Mouse (Mus musculus): ENCODE results near the gene Psd. TPM values are rescaled to one million over a fixed set of nuclear protein-coding genes. Genes with fewer than 3 reads are reported as not detected.
A peak's percentile ranks its signal among the peaks of the same experiment; 100 is the strongest.

Psd gene
- polyA plus RNA-seq, 1 experiment = 1.6 TPM

DNA sequence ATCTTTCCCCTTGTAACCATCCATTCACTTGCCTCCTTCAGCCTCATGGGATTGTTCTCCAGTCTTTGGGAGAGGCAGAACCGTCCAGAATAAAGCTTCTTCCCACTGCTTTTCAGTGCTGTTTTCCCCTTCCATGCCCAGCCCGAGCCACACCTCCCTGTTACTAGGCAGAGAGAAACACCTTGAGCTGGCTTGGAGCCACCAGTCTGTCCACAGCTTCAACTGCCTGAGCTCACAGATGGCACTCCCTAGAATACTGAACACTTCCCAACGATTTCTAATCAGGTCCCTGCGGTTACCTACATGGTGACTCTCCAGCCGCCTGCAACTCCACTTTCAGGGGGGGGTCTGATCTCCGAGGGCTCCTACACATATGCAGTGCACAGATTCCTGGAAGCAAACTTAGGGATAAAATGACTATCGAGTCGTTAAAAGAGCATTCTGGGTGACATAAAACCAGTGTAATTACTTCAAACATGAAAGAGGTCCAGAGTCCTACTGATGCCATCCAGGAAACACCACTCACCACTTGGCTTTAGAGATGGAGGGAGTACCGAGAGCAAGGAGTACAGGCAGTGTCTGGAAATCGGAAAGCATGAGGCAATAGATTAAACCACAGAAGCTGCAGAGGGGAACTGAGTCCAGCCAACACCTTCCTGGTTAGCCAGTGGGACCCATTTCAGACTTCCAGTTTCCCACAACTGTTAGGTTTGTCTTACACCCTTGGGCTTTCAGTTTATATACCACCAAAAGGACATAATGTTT lies 23.4 kb upstream of the Psd start, which contains the start of gene 2310034G01Rik:
Gene 2310034G01Rik (minus strand): TSS at position 135 of the 765 bp plus-strand sequence.
- 82% methylated on average over 10 of the region's 10 CpGs for WGBS
- no peak within 1 kb of the TSS for H3K27ac ChIP-seq (ENCODE audit: control insufficient read depth, insufficient read depth, low read length)
- no peak for DNase-seq
- peak within 1 kb of the TSS; percentile 57 for H3K4me3 ChIP-seq (ENCODE audit: control insufficient read depth, insufficient read depth, low read length)
- no peaks in the 10 kb centered on the region for H3K36me3 ChIP-seq (ENCODE audit: control insufficient read depth, insufficient read depth, low read length)
- H3K27me3 ChIP-seq (ENCODE audit: control insufficient read depth, insufficient read depth, low read length) = peaks cover 2% of the 10 kb centered on the region; the same call in 1 of the 2 replicates
- no peak for TF ChIP-seq POLR2A (IDR thresholded peaks at IDR 0.05; ENCODE audit: control insufficient read depth, extremely low read depth, insufficient read depth, low read length, poor library complexity)
- no peak for TF ChIP-seq CTCF (IDR thresholded peaks at IDR 0.05; ENCODE audit: borderline replicate concordance, control insufficient read depth, extremely low read depth, insufficient read depth, low read length, poor library complexity)
- H3K4me1 ChIP-seq (replicated peaks; ENCODE audit: control insufficient read depth, insufficient read depth, low read length) = peaks cover 9% of the 10 kb centered on the region

DNA sequence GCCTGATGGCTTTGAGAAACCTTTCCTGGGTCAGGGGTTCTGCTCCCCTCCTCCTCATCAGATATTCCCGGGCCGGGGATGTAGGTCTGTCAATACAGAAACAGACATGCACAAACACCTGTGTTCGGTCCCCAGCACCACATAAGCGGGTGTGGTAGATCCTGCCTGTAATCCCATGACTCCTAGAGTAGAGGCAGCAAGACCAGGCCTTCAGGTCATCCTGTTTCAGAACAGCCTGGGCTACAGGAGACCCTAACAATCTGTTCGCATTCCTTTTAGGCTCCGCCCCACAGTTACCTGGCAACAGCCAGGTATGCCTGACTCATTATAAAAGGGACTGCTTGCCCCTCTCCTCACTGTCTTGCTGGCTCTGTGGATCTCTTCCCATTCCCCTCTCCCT lies 22.6 kb upstream of the Psd start:
- H3K4me3 ChIP-seq (ENCODE audit: control insufficient read depth, insufficient read depth, low read length) = no peak overlapping the region
- no peak for TF ChIP-seq CTCF (IDR thresholded peaks at IDR 0.05; ENCODE audit: borderline replicate concordance, control insufficient read depth, extremely low read depth, insufficient read depth, low read length, poor library complexity)
- no peak for TF ChIP-seq POLR2A (IDR thresholded peaks at IDR 0.05; ENCODE audit: control insufficient read depth, extremely low read depth, insufficient read depth, low read length, poor library complexity)
- H3K27ac ChIP-seq (ENCODE audit: control insufficient read depth, insufficient read depth, low read length) = no peak overlapping the region
- DNase-seq = no peak
- no peaks in the 10 kb centered on the region for H3K36me3 ChIP-seq (ENCODE audit: control insufficient read depth, insufficient read depth, low read length)
- WGBS = 53% methylated on average over 6 of the region's 6 CpGs
- H3K4me1 ChIP-seq (replicated peaks; ENCODE audit: control insufficient read depth, insufficient read depth, low read length) = peaks cover 9% of the 10 kb centered on the region
- H3K27me3 ChIP-seq (ENCODE audit: control insufficient read depth, insufficient read depth, low read length) = peaks cover 2% of the 10 kb centered on the region; the same call in 1 of the 2 replicates

- TF ChIP-seq POLR2A (IDR thresholded peaks at IDR 0.05; ENCODE audit: control insufficient read depth, extremely low read depth, insufficient read depth, low read length, poor library complexity) (no peak), CTCF (IDR thresholded peaks at IDR 0.05; ENCODE audit: borderline replicate concordance, control insufficient read depth, extremely low read depth, insufficient read depth, low read length, poor library complexity) (no peak)
- DNase-seq = no peak
- H3K4me3 ChIP-seq (ENCODE audit: control insufficient read depth, insufficient read depth, low read length) = peak overlapping the region; percentile 57
- H3K36me3 ChIP-seq (ENCODE audit: control insufficient read depth, insufficient read depth, low read length) = no peaks in the 10 kb centered on the region
- H3K27me3 ChIP-seq (ENCODE audit: control insufficient read depth, insufficient read depth, low read length) = peaks cover 2% of the 10 kb centered on the region; the same call in 1 of the 2 replicates
- no peak overlapping the region for H3K27ac ChIP-seq (ENCODE audit: control insufficient read depth, insufficient read depth, low read length)
- 1% methylated on average over 77 of the region's 78 CpGs for WGBS
- H3K4me1 ChIP-seq (replicated peaks; ENCODE audit: control insufficient read depth, insufficient read depth, low read length) = peaks cover 9% of the 10 kb centered on the region
These were observed 22.0 kb upstream of the Psd start for GRCm38 (mm10) chr19:46348761-46349458.

- Histone ChIP-seq H3K4me1 (replicated peaks; ENCODE audit: control insufficient read depth, insufficient read depth, low read length) (peaks cover 9% of the 10 kb centered on the region), H3K36me3 (ENCODE audit: control insufficient read depth, insufficient read depth, low read length) (no peaks in the 10 kb centered on the region), H3K4me3 (ENCODE audit: control insufficient read depth, insufficient read depth, low read length) (peak overlapping the region; percentile 57), H3K27ac (ENCODE audit: control insufficient read depth, insufficient read depth, low read length) (no peak overlapping the region), H3K27me3 (ENCODE audit: control insufficient read depth, insufficient read depth, low read length) (peaks cover 2% of the 10 kb centered on the region; the same call in 1 of the 2 replicates)
- 45% methylated on average over 14 of the region's 14 CpGs for WGBS
- DNase-seq = no peak
- TF ChIP-seq POLR2A (IDR thresholded peaks at IDR 0.05; ENCODE audit: control insufficient read depth, extremely low read depth, insufficient read depth, low read length, poor library complexity) (no peak), CTCF (IDR thresholded peaks at IDR 0.05; ENCODE audit: borderline replicate concordance, control insufficient read depth, extremely low read depth, insufficient read depth, low read length, poor library complexity) (no peak)
These were observed 21.1 kb upstream of the Psd start for GRCm38 (mm10) chr19:46347936-46348668.

DNA sequence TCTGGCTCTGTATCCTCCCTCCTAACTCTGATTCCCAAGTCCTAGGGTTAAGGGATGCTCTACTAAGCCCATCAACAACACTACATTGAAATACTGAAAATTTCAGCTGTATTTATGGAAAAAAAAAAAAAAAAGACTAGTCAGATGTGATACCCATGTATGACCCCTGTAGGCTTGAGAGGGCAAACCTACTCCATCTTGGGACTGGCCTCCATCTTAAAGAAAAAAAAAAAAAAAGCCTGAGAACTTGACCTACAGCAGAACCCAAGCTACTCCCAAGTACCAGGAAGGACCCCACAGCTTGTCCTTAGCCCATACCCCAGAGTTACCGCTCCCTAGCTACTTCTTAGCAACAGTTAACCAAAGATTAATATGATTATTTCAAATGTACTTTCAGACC lies 20.2 kb upstream of the Psd start:
- no peak for TF ChIP-seq CTCF (IDR thresholded peaks at IDR 0.05; ENCODE audit: borderline replicate concordance, control insufficient read depth, extremely low read depth, insufficient read depth, low read length, poor library complexity)
- TF ChIP-seq POLR2A (IDR thresholded peaks at IDR 0.05; ENCODE audit: control insufficient read depth, extremely low read depth, insufficient read depth, low read length, poor library complexity) = no peak
- H3K4me1 ChIP-seq (replicated peaks; ENCODE audit: control insufficient read depth, insufficient read depth, low read length) = peaks cover 9% of the 10 kb centered on the region
- H3K4me3 ChIP-seq (ENCODE audit: control insufficient read depth, insufficient read depth, low read length) = no peak overlapping the region
- H3K27me3 ChIP-seq (ENCODE audit: control insufficient read depth, insufficient read depth, low read length) = peaks cover 2% of the 10 kb centered on the region; the same call in 1 of the 2 replicates
- no peak overlapping the region for H3K27ac ChIP-seq (ENCODE audit: control insufficient read depth, insufficient read depth, low read length)
- H3K36me3 ChIP-seq (ENCODE audit: control insufficient read depth, insufficient read depth, low read length) = no peaks in the 10 kb centered on the region
- WGBS = 95% methylated on average over 1 of the region's 1 CpGs
- DNase-seq = no peak
